Mouse (Mus musculus): Measurements from ENCODE around the gene Plekha1. TPM values are rescaled to one million over a fixed set of nuclear protein-coding genes. Genes with fewer than 3 reads are reported as not detected.

The Plekha1 gene
- total and polyA plus RNA-seq, 3 experiments: 6.9 to 22.1 TPM; not detected in 1

- Histone ChIP-seq H3K79me2 (ENCODE audit: control insufficient read depth, insufficient read depth, low read length, poor library complexity) (no peaks in the 10 kb centered on the region), H3K36me3 (ENCODE audit: control insufficient read depth in 1 of 2, insufficient read depth in 2 of 2, low read length in 2 of 2) (no peaks in the 10 kb centered on the region), H3K27me3 (ENCODE audit: control insufficient read depth in 1 of 2, insufficient read depth in 2 of 2, low read length in 2 of 2) (no peaks in the 10 kb centered on the region; a peak in 1 of 4 replicates), H3K4me3 (ENCODE audit: control insufficient read depth in 1 of 2, insufficient read depth in 1 of 2, low read depth in 2 of 2, low read length in 2 of 2) (no peak overlapping the region), H3K4me1 (ENCODE audit: control insufficient read depth in 1 of 2, insufficient read depth in 2 of 2, low read length in 2 of 2) (no peaks in the 10 kb centered on the region), H3K27ac (ENCODE audit: control insufficient read depth, low read depth, low read length) (no peak overlapping the region), H3K9me3 (replicated peaks; ENCODE audit: insufficient read depth, low read length) (no peaks in the 10 kb centered on the region), H3K9ac (ENCODE audit: control insufficient read depth, low read depth, low read length, poor library complexity, severe bottlenecking) (no peak overlapping the region)
- no peak for DNase-seq (ENCODE audit: low read depth, low spot score)
- no peak for TF ChIP-seq POLR2AphosphoS2 (IDR thresholded peaks at IDR 0.05; ENCODE audit: low read length)
- TF ChIP-seq ZKSCAN1 (IDR thresholded peaks at IDR 0.05; ENCODE audit: low read depth, low read length): no peak
- no peak for TF ChIP-seq CHD2 (IDR thresholded peaks at IDR 0.05; ENCODE audit: low read length)
- TF ChIP-seq TBP (IDR thresholded peaks at IDR 0.05; ENCODE audit: low read depth, low read length): no peak
- TF ChIP-seq HCFC1 (IDR thresholded peaks at IDR 0.05; ENCODE audit: low read depth, low read length): no peak
- no peak for TF ChIP-seq ELF1 (IDR thresholded peaks at IDR 0.05; ENCODE audit: low read depth, low read length)
- TF ChIP-seq BHLHE40 (IDR thresholded peaks at IDR 0.05; ENCODE audit: borderline replicate concordance, low read depth, low read length): no peak
- no peak for TF ChIP-seq JUND (IDR thresholded peaks at IDR 0.05; ENCODE audit: low read depth, low read length)
- no peak for TF ChIP-seq MAFK (IDR thresholded peaks at IDR 0.05; ENCODE audit: borderline replicate concordance, low read depth, low read length)
- TF ChIP-seq USF1 (IDR thresholded peaks at IDR 0.05; ENCODE audit: low read depth, low read length): no peak
- no peak for TF ChIP-seq MAX (IDR thresholded peaks at IDR 0.05; ENCODE audit: low read length)
- no peak for TF ChIP-seq POLR2A (IDR thresholded peaks at IDR 0.05; ENCODE audit: control insufficient read depth in 1 of 2, insufficient read depth in 1 of 2, low read depth in 1 of 2, low read length in 2 of 2, poor library complexity in 1 of 2)
Observed at GRCm38 (mm10) chr7:130834958-130835861, 30.3 kb upstream of the Plekha1 start.

DNA sequence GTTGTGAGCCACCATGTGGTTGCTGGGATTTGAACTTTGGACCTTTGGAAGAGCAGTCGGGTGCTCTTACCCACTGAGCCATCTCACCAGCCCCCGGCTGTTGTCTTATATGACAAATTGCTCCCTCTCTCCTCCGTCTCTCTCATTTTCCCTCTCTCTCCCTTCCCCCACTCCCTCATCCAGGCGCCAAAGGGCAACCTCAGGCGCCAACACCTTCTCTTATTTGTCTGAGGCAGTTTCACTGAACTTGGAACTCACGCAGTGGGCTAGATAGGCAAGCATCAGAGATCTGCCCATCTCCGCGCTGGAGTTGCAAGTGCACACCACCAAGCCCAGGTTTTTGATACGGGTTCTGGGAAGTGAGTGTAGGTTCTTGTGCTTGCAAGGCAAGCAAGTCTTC lies 29.5 kb upstream of the Plekha1 start:
- DNase-seq (ENCODE audit: low read depth, low spot score): no peak
- Histone ChIP-seq H3K27ac (ENCODE audit: control insufficient read depth, low read depth, low read length) (no peak overlapping the region), H3K36me3 (ENCODE audit: control insufficient read depth in 1 of 2, insufficient read depth in 2 of 2, low read length in 2 of 2) (no peaks in the 10 kb centered on the region), H3K27me3 (ENCODE audit: control insufficient read depth in 1 of 2, insufficient read depth in 2 of 2, low read length in 2 of 2) (no peaks in the 10 kb centered on the region; a peak in 1 of 4 replicates), H3K9me3 (replicated peaks; ENCODE audit: insufficient read depth, low read length) (no peaks in the 10 kb centered on the region), H3K4me3 (ENCODE audit: control insufficient read depth in 1 of 2, insufficient read depth in 1 of 2, low read depth in 2 of 2, low read length in 2 of 2) (no peak overlapping the region), H3K4me1 (ENCODE audit: control insufficient read depth in 1 of 2, insufficient read depth in 2 of 2, low read length in 2 of 2) (no peaks in the 10 kb centered on the region), H3K79me2 (ENCODE audit: control insufficient read depth, insufficient read depth, low read length, poor library complexity) (no peaks in the 10 kb centered on the region), H3K9ac (ENCODE audit: control insufficient read depth, low read depth, low read length, poor library complexity, severe bottlenecking) (no peak overlapping the region)
- TF ChIP-seq POLR2AphosphoS5 (IDR thresholded peaks at IDR 0.05; ENCODE audit: borderline replicate concordance, low read depth, low read length) (no peak), POLR2A (IDR thresholded peaks at IDR 0.05; ENCODE audit: control insufficient read depth in 1 of 2, insufficient read depth in 1 of 2, low read depth in 1 of 2, low read length in 2 of 2, poor library complexity in 1 of 2) (no peak), NELFE (IDR thresholded peaks at IDR 0.05; ENCODE audit: low read depth, low read length) (no peak), TCF12 (IDR thresholded peaks at IDR 0.05; ENCODE audit: low read depth, low read length) (no peak), ZKSCAN1 (IDR thresholded peaks at IDR 0.05; ENCODE audit: low read depth, low read length) (no peak), ZNF384 (IDR thresholded peaks at IDR 0.05; ENCODE audit: low read depth, low read length) (no peak), EP300 (IDR thresholded peaks at IDR 0.05; ENCODE audit: low read depth in 1 of 2, low read length in 2 of 2) (no peak), MYB (IDR thresholded peaks at IDR 0.05; ENCODE audit: low read depth, low read length) (no peak), MAZ (IDR thresholded peaks at IDR 0.05; ENCODE audit: low read depth, low read length) (no peak), MAFK (IDR thresholded peaks at IDR 0.05; ENCODE audit: borderline replicate concordance, low read depth, low read length) (no peak), RCOR1 (IDR thresholded peaks at IDR 0.05; ENCODE audit: low read depth, low read length) (no peak)

Measured in MEL (cell line).